Mouse (Mus musculus) bone marrow, adult 2 months (tissue): Measurements from ENCODE around the gene Rasip1. TPM values are rescaled to one million over a fixed set of nuclear protein-coding genes. Genes with fewer than 3 reads are reported as not detected.
"Not testable (repeated sequence)": the region's sequence is repeated elsewhere in the genome, so short reads cannot be mapped to it uniquely, and the experiment has no call there.

ENCODE experiments used
- H3K27ac ChIP-seq: fragments of 200-500 bp; 2 replicates; pipeline ENCODE4 v1.5.1; 2012; ENCODE audit warnings: low read depth, mild to moderate bottlenecking, control low read depth, inconsistent platforms, low read length; ENCODE audit not compliant: control insufficient read depth, poor library complexity, insufficient read depth
- H3K4me1 ChIP-seq: fragments of 200-500 bp; 2 replicates; pipeline ENCODE4 v1.6.1; 2011; ENCODE audit warnings: low read length; ENCODE audit not compliant: control insufficient read depth, insufficient read depth
- H3K4me3 ChIP-seq: fragments of 200-500 bp; replicated peaks from 2 replicates; pipeline ENCODE3; 2011; ENCODE audit warnings: mild to moderate bottlenecking, low read depth, low read length, control low read depth; ENCODE audit not compliant: control insufficient read depth
- CTCF ChIP-seq: fragments of 200-500 bp; IDR thresholded peaks from 2 replicates; pipeline ENCODE4 v1.5.1; 2011; ENCODE audit warnings: low read length, control low read depth; ENCODE audit not compliant: control insufficient read depth, insufficient read depth
- POLR2A ChIP-seq: fragments of 200-500 bp; IDR thresholded peaks from 2 replicates; pipeline ENCODE4 v1.6.1; 2011; ENCODE audit warnings: low read depth, mild to moderate bottlenecking, control low read depth, low read length, borderline replicate concordance; ENCODE audit not compliant: control insufficient read depth
- WGBS: fragments of 180-500 bp; shearing (Covaris S2); methylation state at CpG from one replicate; pipeline ENCODE4 v1.1.7; 2018; 5-methylcytosine and 5-hydroxymethylcytosine counted together
- polyA plus RNA-seq: library from polyadenylated mRNA; stranded (reverse); fragments of >200 nt; gene quantifications from 2 replicates; pipeline ENCODE4 v1.2.4, GENCODE M21; 2011; ENCODE audit warnings: low replicate concordance; ENCODE audit not compliant: missing spikeins, insufficient read depth, insufficient read length

Gene Rasip1
- polyA plus RNA-seq, 1 experiment, result 5.9 TPM

DNA sequence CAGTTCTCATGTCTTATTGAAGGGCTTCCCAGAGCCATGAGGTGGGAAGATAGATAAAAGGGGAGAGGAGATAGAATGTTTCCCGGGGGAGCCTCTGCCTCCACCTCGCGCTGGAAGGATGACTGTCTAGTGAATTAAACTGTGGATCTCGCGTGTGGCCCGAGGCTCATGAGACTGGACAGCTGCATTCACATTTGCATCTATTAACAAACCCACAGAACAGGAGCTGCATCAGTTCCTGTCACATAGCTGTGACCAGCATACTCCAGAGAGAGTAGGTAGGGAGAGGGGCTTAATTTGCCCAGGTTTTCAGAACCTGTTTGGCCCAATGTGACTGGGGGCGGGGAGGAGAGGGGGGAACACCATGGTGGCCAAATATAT is 18.3 kb downstream of the Rasip1 start:
- H3K4me3 ChIP-seq, result no peak overlapping the region
- no peak overlapping the region for H3K27ac ChIP-seq
- WGBS, result 82% methylated on average over 7 of the region's 7 CpGs
- TF ChIP-seq POLR2A, result no peak
- no peak for TF ChIP-seq CTCF
- H3K4me1 ChIP-seq, result peaks cover 2% of the 10 kb centered on the region; the same call in 1 of the 2 replicates

- no peak overlapping the region for H3K27ac ChIP-seq
- H3K4me3 ChIP-seq, result no peak overlapping the region
- peaks cover under 1% of the 10 kb centered on the region; the same call in 1 of the 2 replicates for H3K4me1 ChIP-seq
- TF ChIP-seq POLR2A (no peak), CTCF (no peak)
- WGBS, result 75% methylated on average over 4 of the region's 4 CpGs
These were observed 19.4 kb downstream of the Rasip1 start for GRCm38 (mm10) chr7:45646671-45647070.

- Histone ChIP-seq H3K27ac (no peak overlapping the region), H3K4me1 (no peaks in the 10 kb centered on the region), H3K4me3 (no peak overlapping the region)
- 80% methylated on average over 8 of the region's 8 CpGs for WGBS
- TF ChIP-seq CTCF, result no peak
- no peak for TF ChIP-seq POLR2A
These were observed 22.1 kb downstream of the Rasip1 start for GRCm38 (mm10) chr7:45649351-45649750.

DNA sequence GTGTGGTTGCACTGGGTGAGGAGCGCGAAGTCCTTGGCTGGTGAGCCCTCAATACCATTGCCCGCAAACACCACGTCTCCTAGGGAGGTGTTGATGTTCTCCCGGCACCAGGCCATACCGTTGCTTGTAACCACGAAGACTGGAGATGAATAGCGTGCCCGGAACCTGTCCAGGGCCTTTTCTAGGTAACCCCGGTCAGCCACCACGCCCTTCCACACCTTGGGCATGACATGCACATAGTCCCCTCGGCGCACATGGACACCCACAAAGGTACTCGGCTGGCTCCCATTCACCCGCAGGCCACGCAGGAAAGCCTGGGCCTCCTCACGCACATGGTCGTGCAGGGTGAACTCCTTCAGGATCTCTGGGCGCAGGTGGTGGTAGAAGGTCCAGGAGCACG is 23.2 kb downstream of the Rasip1 start:
- not testable (repeated sequence) for H3K4me1 ChIP-seq, H3K27ac ChIP-seq, H3K4me3 ChIP-seq
- WGBS, result 93% methylated on average over 20 of the region's 20 CpGs

- 58% methylated on average over 17 of the region's 17 CpGs for WGBS
- no peak overlapping the region for H3K4me3 ChIP-seq
These were observed 27.2 kb downstream of the Rasip1 start for GRCm38 (mm10) chr7:45654424-45655047.

GRCm38 (mm10) chr7:45660746-45661478 is 33.6 kb downstream of the Rasip1 start:
- Histone ChIP-seq H3K4me3 (peak overlapping the region; percentile 46), H3K27ac (peak overlapping the region; percentile 61), H3K4me1 (no peaks in the 10 kb centered on the region)
- no peak for TF ChIP-seq POLR2A
- TF ChIP-seq CTCF, result no peak
- 28% methylated on average over 11 of the region's 11 CpGs for WGBS

More at GRCm38 (mm10) chr7:45654424-45655047, 27.2 kb downstream of the Rasip1 start:
- H3K27ac ChIP-seq, result no peak overlapping the region
- H3K4me1 ChIP-seq, result no peaks in the 10 kb centered on the region
- TF ChIP-seq POLR2A (no peak), CTCF (no peak)

GRCm38 (mm10) chr7:45661702-45662101 is 34.4 kb downstream of the Rasip1 start:
- not testable (repeated sequence) for H3K4me3 ChIP-seq, H3K27ac ChIP-seq, H3K4me1 ChIP-seq
- 56% methylated on average over 6 of the region's 6 CpGs for WGBS

GRCm38 (mm10) chr7:45665303-45666138 is 38.2 kb downstream of the Rasip1 start:
- Histone ChIP-seq H3K4me3 (no peak overlapping the region), H3K27ac (no peak overlapping the region), H3K4me1 (no peaks in the 10 kb centered on the region)
- WGBS, result 71% methylated on average over 13 of the region's 13 CpGs
- no peak for TF ChIP-seq POLR2A
- no peak for TF ChIP-seq CTCF
